Mouse (Mus musculus): ENCODE results near the gene Midn.

DNA sequence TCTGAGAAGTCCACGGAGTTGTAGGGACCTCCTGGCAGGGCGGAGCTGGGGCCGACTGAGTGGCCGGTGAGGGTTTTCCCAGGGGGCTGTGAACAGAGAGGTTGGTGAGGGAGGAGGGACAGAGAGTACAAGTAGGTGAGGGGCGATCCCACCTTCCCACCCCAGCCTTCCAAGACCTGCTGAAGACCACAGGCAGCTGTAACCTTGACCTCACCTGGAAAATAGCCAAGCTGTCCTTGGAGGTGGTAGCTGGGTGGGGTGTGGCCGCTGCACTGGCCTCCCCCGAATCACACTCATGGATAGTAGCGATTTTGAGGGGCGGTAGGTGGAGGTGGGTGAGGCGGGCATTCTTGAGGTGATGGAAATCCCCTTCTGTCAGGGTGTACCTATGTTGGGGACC, 12.9 kb upstream of the Midn start:
- TF ChIP-seq CTCF (IDR thresholded peaks at IDR 0.05 in 2 of 3, conservative IDR thresholded peaks at IDR 0.05 in 1 of 3; ENCODE audit: control insufficient read depth in 1 of 3, insufficient read depth in 1 of 3, low read depth in 2 of 3, low read length in 3 of 3, poor library complexity in 1 of 3, severe bottlenecking in 1 of 3) (no peak), MAX (IDR thresholded peaks at IDR 0.05; ENCODE audit: low read length) (no peak), POLR2A (IDR thresholded peaks at IDR 0.05; ENCODE audit: control insufficient read depth in 1 of 2, insufficient read depth in 1 of 2, low read depth in 1 of 2, low read length in 2 of 2, poor library complexity in 1 of 2) (no peak), EP300 (IDR thresholded peaks at IDR 0.05; ENCODE audit: low read depth in 1 of 2, low read length in 2 of 2) (no peak)

Data from MEL (cell line).